Mouse (Mus musculus): ENCODE results near the gene Frmd4a.
A peak's percentile ranks its signal among the peaks of the same experiment; 100 is the strongest.

Gene Frmd4a

DNA sequence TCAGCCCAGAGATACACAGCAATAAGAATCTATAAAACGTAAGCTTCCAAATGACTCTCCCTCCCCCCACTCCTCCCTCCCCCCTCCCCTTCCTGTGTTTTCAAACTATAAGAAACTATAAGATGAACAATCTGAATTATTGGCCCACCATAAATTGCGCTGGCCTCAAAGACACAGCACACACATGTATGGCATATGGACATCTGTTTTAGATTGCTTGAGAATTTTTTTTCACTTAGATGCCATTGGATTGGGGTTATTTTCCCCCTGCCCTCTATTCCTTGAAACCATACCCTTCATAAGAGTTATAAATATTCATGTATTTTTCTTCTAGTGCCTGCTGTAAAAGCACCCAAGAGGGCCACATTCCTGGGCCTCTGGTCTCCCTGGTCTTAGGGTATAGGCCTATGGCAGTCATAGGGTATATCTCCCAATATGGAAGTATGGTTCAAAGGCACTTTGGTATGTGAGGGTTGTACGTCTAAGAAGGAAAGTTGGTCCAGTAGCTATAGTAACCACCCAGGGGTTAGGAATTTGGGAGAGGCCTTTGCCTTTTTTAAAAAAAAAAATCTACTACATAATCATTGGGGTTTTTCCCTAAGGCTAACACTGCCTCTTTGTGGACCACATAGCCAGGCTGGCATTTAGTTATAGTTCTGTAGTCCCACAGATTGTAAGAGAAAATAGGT lies 322.2 kb downstream of the Frmd4a start:
- DNase-seq = no peak

DNA sequence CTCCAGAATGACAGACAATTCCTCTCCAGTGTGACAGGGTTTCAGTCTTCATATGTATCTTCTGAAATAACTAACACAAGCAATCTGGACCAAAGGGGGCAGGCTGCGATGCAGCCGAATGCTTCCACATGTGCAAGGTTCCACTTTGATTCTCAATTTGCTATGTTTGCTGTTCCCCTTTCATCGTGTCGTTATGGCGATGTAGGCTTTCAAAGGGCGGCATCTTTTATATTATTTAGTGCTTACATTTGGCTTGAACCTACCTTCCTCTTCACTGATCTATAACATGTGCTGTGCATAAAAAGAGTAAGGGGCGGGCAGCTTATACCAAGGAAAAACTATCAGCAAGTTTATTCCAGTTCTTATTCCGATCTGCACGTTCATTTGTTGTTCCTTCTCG lies 322.9 kb downstream of the Frmd4a start:
- DNase-seq = no peak

- DNase-seq = peak; percentile 75 to 78
Observed at GRCm38 (mm10) chr2:4341141-4341540, 323.6 kb downstream of the Frmd4a start.

DNA sequence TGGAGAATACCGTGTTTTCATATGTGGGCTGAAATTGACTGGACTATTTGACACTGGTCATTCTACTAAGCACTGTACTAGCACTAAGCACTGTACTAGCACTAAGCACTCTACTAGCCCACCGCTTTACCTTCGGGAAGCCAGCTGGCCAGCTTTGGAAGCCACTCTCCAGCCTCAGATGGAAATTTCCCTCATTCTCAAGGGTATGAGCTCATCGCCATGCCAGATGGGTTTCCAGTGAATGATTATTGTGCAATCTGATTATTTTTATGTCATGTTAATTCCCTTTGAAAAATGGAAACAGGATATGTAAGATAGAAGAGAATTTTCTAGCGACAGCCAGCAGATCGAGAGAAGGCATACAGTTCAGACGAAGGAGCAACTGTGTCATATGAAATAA lies 324.5 kb downstream of the Frmd4a start:
- peak; percentile 74 to 76 for DNase-seq

- DNase-seq = no peak
Observed at GRCm38 (mm10) chr2:4344411-4344810, 326.9 kb downstream of the Frmd4a start.

DNA sequence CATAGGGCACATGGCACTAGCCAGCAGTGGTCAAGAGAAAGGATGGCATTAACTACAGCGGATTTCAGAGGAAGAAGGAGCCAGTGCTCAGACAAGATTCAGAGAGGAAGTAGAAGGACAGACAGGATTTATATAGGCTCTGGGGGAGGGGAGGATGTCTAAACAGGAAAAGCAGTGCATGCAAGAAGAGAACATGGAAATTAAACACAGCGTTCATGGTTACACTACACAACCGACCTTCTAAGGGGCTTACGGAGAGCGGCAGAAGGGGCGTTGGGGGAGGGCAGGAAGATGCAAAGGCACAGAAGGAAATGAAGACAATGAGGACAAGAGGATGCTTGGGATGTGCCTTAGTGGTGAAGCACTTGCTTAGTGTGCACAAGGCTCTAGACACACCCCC lies 328.7 kb downstream of the Frmd4a start:
- DNase-seq = no peak

DNA sequence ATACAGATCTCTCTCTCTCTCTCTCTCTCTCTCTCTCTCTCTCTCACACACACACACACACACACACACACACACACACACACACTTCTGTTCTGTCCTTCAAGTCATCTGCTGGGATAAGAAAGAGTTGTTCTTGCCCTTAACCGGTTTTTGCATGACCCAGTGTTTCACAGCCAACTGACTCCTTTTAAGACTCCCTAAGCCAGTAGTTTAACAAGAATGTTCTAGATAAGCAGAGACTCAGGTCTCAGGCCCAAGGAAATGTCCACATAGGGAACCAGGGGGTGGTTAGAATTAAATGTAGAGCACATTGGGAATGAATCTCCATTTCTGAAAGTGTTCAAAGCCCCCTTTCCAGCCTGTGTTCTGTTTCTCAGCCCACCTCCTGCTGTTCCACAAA lies 329.4 kb downstream of the Frmd4a start:
- no peak for DNase-seq

GRCm38 (mm10) chr2:4347782-4348181 lies 330.3 kb downstream of the Frmd4a start:
- no peak for DNase-seq

GRCm38 (mm10) chr2:4348509-4348908 lies 331.0 kb downstream of the Frmd4a start:
- no peak for DNase-seq

DNA sequence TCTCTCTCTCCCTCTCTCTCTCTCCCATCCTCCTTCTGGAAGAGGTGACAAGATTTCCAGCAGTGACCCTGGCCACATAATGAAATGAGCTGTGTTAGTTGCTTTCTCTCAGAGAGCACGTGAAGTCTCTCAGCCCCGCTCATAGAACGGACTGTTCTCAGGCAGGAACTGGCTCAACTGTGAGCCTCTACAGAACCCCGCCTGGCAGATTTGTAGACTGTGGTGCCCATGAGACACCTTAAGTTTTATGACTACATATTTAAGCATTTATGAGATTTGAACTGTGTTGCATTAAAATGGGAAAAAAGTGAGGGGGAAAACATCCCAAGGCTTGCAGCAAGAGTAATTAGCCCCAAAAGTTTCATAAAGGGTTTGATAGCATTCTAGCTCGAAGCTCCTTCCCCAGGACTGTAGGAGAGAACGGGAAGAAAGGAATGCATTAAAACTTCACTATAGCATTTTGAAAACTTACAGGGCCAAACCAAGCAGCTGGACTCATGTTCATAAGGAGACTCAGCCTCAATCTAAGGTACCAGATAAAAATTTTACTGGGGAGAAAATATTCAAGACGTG lies 339.4 kb downstream of the Frmd4a start:
- DNase-seq = no peak

DNA sequence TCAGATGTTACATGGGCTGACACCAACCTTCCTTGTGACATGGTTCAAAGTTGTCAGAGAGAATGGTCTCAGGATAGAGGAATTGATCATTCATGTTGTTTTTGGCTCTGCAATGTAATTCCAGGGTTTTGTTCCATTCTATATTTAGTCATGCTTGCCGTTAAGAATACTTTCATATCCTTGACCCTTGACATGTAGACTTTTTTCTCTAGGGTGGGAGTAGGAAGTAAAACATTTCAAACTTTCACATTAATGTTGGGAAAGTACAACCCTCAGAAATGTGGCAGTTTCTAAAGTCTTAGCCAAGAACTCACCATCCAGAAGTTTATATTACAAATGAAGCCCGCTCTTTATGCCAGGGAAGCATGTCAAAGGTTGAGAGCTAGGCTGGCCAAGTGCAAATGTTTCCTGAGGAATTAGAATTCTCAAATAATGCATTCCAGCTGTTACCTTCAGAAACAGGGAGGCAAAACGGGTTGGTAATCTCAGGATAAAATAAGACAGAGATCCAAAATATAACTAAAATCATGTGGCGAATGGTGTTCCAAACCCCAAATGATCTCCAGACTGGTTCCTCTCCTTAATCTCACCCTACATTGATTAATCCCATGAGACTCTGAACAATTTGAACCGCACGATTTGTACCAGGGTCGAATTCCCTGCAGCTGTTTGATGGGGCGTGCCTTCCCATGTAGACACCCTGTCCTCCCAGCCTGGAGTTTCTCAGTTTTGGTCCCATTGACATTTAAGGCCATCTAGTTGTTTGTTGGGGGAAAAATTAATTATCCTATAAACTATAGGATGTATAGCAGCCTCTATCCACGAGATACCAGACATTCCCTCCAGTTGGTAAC lies 344.7 kb downstream of the Frmd4a start:
- no peak for DNase-seq

DNA sequence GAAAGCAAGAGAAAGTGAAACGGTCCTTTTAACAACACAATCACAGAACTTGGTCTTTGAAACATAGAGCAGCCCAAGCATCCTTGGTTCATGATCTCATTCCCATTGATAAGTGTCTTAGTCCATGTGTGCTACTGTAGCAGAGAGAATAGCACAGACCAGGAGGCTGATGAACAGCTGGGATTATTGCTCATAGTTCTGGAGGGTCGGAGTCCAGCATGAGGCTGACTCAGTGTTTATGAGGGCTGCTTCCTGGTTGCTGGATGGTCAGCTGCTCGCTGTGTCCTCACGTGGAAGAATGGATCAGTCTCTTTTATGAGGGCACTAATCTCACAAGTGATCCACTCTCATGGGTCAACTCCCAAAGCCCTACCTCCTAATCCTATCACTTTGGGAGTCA lies 347.4 kb downstream of the Frmd4a start:
- DNase-seq = no peak

DNA sequence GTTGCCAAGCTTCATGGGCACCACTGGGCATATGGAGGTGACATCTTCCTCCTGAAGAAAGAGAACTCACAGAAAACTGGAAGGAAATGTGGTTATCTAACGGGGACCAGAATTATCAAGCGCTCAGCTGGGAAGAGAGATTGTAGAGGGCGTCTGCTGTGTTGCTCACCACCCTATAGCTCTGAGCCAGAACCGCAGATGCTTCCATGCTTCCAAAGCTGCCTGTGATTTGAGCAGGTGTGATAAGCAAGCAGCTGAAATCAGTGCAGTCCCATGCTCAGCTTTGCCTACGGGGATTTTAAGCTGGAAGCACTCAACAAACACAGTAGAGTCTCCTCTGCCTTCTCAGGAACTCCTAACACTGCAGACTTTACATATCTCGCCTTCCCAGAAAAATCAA lies 351.0 kb downstream of the Frmd4a start:
- peak in 1 of 2 experiments; percentile 21 for DNase-seq

DNA sequence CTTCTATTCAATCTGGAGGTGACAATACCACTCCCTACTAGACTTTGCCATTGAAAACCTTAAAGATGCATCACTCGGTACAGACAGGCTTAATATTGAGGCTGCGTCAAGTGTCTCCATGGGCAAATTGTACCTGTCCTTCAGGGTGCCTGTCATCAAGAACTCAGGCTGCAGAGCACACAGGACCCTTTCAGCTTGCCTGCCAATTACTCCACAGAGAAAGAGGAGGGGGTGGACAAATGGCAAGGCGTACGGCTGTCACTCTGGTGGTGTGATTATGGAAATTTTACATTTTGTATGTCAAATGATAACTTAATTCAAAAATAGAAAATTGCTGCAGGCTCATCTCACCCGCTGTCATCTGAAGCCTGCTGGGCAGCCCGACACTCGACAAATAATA lies 353.0 kb downstream of the Frmd4a start:
- peak in 1 of 2 experiments; percentile 31 for DNase-seq

- peak; percentile 74 to 87 for DNase-seq
Observed at GRCm38 (mm10) chr2:4371341-4371740, 353.8 kb downstream of the Frmd4a start.

- DNase-seq = no peak
Observed at GRCm38 (mm10) chr2:4378844-4379243, 361.3 kb downstream of the Frmd4a start.

DNA sequence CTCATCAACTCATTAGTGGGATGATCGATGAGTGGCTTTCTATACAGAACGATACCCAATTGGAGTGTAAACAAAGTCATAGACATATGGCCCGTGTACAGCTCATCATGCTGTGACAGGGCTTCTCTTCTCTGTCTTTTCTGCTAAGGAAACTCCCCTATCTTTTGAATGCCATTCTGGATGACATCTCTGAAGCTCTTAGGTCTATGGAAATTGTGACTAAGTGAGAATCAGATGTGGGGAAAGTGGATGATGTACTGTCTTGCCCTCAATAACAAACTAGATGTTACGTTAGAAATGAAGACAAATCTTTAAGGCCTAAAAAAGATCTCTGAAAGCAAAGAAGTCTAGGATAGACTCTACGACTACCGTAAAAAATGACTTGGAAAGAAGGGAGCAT lies 362.9 kb downstream of the Frmd4a start:
- no peak for DNase-seq

- DNase-seq = no peak
Observed at GRCm38 (mm10) chr2:4380926-4381325, 363.4 kb downstream of the Frmd4a start.

GRCm38 (mm10) chr2:4386468-4386867 lies 369.0 kb downstream of the Frmd4a start:
- DNase-seq = no peak

DNA sequence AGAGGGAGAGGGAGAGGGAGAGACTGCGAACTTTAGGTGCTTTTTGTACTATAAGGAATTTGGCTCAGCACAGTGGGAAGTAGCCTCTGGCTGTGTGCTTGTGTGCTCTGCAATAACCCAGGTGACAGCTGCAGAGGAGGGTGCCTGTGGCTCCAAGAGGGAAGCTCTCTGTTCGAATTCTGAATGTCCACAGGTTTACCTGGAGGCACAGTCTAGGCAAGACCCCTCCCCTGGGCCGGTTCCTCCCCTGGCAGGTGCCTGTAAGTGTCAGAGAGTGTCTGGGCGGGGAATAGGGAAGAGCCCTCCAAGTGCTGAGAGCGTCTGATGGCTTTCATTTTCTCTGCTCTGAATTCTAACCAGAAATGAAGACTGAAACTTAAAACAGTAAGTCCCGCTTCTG lies 371.8 kb downstream of the Frmd4a start:
- DNase-seq = no peak

DNA sequence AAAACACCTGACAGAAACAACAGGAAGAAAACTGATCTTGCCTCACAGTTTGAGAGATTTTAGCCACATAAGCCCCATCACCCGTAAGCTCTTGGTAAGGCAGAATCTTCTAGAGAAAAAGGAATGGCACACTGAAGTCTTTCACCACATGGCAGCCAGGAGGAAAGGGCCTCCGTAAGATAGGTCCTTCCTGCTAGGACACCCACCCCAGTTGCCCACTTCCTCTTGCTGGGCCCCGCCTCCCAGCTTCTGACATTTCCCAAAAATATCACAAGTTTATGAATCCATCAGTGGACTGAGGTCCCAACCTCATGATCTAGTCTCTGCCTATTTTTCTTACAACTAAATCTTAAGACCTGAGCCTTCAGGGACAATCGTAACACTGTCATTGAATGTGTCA lies 373.6 kb downstream of the Frmd4a start:
- DNase-seq = no peak

GRCm38 (mm10) chr2:4391678-4392085 lies 374.2 kb downstream of the Frmd4a start:
- DNase-seq = peak; percentile 52 to 55

DNA sequence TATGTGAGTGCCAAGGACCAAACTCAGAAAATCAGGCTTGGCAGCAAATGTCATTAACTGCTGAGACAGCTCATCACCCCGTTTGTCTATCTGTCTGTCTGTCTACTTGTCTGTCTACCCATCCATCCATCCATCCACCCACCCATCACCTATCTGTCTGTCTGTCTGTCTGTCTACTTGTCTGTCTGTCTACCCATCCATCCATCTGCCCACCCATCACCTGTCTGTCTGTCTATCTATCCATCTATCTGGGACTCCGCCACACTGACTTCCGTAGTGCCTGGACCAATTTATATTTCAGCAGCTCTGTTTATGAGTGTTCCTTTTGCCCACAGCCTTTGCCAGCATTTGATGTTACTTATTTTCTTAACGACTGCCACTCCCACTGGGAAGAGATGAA lies 375.5 kb downstream of the Frmd4a start:
- no peak for DNase-seq

DNA sequence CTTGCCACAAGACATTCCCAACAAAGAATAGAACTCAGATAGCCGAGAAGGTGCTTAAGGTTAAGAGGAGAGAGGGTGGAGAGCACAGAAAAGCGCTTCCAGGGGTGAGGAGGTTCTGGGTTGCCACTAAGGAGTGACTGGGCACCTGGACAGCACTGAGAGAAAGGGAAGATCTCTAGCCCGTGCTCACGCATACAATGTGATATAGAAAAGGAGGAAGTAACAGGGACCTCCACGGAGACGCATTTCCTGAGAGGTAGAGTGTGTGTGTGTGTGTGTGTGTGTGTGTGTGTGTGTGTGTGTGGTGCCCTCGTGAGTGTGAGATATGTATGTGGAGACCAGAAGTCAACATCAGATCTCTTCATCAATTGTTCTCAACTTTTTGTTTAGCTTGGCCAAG lies 377.1 kb downstream of the Frmd4a start:
- no peak for DNase-seq
